Mouse (Mus musculus): ENCODE measurements at regions not wholly inside any gene's neighbourhood (a gene's known extent, or its start where the extent isn't known, plus 50 kb on each side); places are given as distances from the start of the nearest gene placed in this dataset.

GRCm38 (mm10) chr5:120034499-120035077 is 81.7 kb upstream of the Rbm19 start:
- no peak for TF ChIP-seq EP300 (IDR thresholded peaks at IDR 0.05)
- TF ChIP-seq CTCF (IDR thresholded peaks at IDR 0.05), result no peak
- H3K9ac ChIP-seq (replicated peaks; ENCODE audit: low read depth), result no peak overlapping the region
- H3K4me3 ChIP-seq (ENCODE audit: low read depth, low read length), result no peak overlapping the region
- WGBS, result 30% methylated on average over 13 of the region's 13 CpGs
- H3K27me3 ChIP-seq (replicated peaks; ENCODE audit: insufficient read depth, low read length), result no peaks in the 10 kb centered on the region
- no peak for ATAC-seq
- no peaks in the 10 kb centered on the region for H3K4me1 ChIP-seq (ENCODE audit: insufficient read depth, low read depth, low read length)
- H3K9me3 ChIP-seq (ENCODE audit: low read length), result no peaks in the 10 kb centered on the region
- no peaks in the 10 kb centered on the region for H3K36me3 ChIP-seq (ENCODE audit: insufficient read depth, low read length)
- H3K4me2 ChIP-seq (replicated peaks; ENCODE audit: low read depth, low read length), result no peak overlapping the region
- no peak overlapping the region for H3K27ac ChIP-seq (ENCODE audit: low read length)
- no peak for DNase-seq (ENCODE audit: low spot score)

DNA sequence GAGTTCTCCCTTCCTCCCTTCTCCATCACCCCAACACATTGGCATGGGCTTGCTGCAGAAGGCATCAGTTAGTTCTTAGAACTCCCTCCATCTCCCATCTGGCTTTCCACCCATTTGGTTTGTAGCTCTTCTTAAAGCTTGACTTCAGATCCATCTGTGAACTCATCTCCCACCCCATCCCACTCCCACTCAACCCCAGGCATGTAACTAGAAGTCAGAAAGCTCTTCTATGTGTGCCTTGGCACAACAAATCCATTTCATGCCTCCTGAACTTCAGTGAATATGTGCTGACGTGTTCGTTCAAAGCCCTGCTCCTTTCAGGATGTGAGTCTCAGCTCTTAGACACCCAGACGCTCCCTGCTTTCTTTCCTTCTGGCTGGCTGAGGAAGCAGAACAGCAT is 81.0 kb upstream of the Rbm19 start:
- Histone ChIP-seq H3K36me3 (ENCODE audit: insufficient read depth, low read length) (no peaks in the 10 kb centered on the region), H3K9ac (replicated peaks; ENCODE audit: low read depth) (no peak overlapping the region), H3K27me3 (replicated peaks; ENCODE audit: insufficient read depth, low read length) (no peaks in the 10 kb centered on the region), H3K4me3 (ENCODE audit: low read depth, low read length) (no peak overlapping the region), H3K9me3 (ENCODE audit: low read length) (no peaks in the 10 kb centered on the region), H3K4me1 (ENCODE audit: insufficient read depth, low read depth, low read length) (no peaks in the 10 kb centered on the region), H3K4me2 (replicated peaks; ENCODE audit: low read depth, low read length) (no peak overlapping the region), H3K27ac (ENCODE audit: low read length) (no peak overlapping the region)
- no peak for DNase-seq (ENCODE audit: low spot score)
- ATAC-seq, result no peak
- 82% methylated on average over 3 of the region's 3 CpGs for WGBS
- no peak for TF ChIP-seq EP300 (IDR thresholded peaks at IDR 0.05)
- no peak for TF ChIP-seq CTCF (IDR thresholded peaks at IDR 0.05)

GRCm38 (mm10) chr5:120037806-120038205 is 78.5 kb upstream of the Rbm19 start:
- Histone ChIP-seq H3K27me3 (replicated peaks; ENCODE audit: insufficient read depth, low read length) (no peaks in the 10 kb centered on the region), H3K36me3 (ENCODE audit: insufficient read depth, low read length) (no peaks in the 10 kb centered on the region), H3K4me1 (ENCODE audit: insufficient read depth, low read depth, low read length) (no peaks in the 10 kb centered on the region), H3K4me2 (replicated peaks; ENCODE audit: low read depth, low read length) (no peak overlapping the region), H3K27ac (ENCODE audit: low read length) (no peak overlapping the region), H3K9me3 (ENCODE audit: low read length) (no peaks in the 10 kb centered on the region), H3K9ac (replicated peaks; ENCODE audit: low read depth) (no peak overlapping the region), H3K4me3 (ENCODE audit: low read depth, low read length) (no peak overlapping the region)
- TF ChIP-seq CTCF (IDR thresholded peaks at IDR 0.05) (no peak), EP300 (IDR thresholded peaks at IDR 0.05) (no peak)
- ATAC-seq, result no peak
- 62% methylated on average over 3 of the region's 3 CpGs for WGBS
- no peak for DNase-seq (ENCODE audit: low spot score)

GRCm38 (mm10) chr5:120043786-120044185 is 72.5 kb upstream of the Rbm19 start:
- ATAC-seq (no peak), DNase-seq (ENCODE audit: low spot score) (no peak)
- H3K36me3 ChIP-seq (ENCODE audit: insufficient read depth, low read length), result no peaks in the 10 kb centered on the region
- no peak overlapping the region for H3K9ac ChIP-seq (replicated peaks; ENCODE audit: low read depth)
- no peaks in the 10 kb centered on the region for H3K9me3 ChIP-seq (ENCODE audit: low read length)
- 83% methylated on average over 4 of the region's 4 CpGs for WGBS
- H3K4me1 ChIP-seq (ENCODE audit: insufficient read depth, low read depth, low read length), result no peaks in the 10 kb centered on the region
- TF ChIP-seq CTCF (IDR thresholded peaks at IDR 0.05) (no peak), EP300 (IDR thresholded peaks at IDR 0.05) (no peak)
- H3K4me2 ChIP-seq (replicated peaks; ENCODE audit: low read depth, low read length), result no peak overlapping the region
- no peaks in the 10 kb centered on the region for H3K27me3 ChIP-seq (replicated peaks; ENCODE audit: insufficient read depth, low read length)
- H3K27ac ChIP-seq (ENCODE audit: low read length), result no peak overlapping the region
- H3K4me3 ChIP-seq (ENCODE audit: low read depth, low read length), result no peak overlapping the region

DNA sequence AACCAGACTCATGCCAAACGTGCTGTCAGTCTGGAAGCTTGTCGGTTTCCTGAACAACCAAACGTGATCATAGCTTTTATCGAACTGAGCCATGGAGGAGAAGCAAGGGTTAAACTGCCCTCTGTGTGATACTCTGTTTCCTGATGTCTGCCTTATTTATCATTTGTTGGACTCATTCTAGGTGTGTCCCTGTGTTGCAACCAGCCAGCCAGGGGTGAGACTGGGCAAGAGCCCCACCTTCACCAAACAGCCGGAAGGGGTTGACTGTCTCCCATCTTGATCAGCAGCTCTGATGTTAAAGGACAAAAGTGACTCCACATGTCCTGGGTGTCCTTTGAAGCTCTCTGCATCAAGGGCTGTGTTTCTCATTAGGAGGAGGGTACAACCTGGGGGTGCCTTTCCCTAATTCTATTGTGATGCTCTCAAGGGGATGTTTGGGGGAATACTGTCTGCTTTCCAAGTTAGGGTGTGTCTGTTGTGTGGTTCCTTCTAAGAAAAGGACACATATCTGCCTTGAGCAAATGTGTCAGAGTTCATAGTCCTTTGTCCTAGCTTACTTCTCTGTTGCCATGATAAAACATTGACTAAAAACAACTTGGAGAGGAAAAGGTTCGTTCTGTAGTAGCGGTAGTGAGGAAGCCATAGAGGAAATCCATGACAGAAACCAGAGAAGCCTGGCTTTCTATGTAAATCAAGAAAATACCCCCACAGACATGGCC is 67.0 kb upstream of the Rbm19 start:
- WGBS, result 84% methylated on average over 7 of the region's 7 CpGs
- Histone ChIP-seq H3K4me3 (ENCODE audit: low read depth, low read length) (no peak overlapping the region), H3K27me3 (replicated peaks; ENCODE audit: insufficient read depth, low read length) (no peaks in the 10 kb centered on the region), H3K4me1 (ENCODE audit: insufficient read depth, low read depth, low read length) (no peaks in the 10 kb centered on the region), H3K27ac (ENCODE audit: low read length) (no peak overlapping the region), H3K36me3 (ENCODE audit: insufficient read depth, low read length) (no peaks in the 10 kb centered on the region), H3K9me3 (ENCODE audit: low read length) (no peaks in the 10 kb centered on the region), H3K9ac (replicated peaks; ENCODE audit: low read depth) (no peak overlapping the region), H3K4me2 (replicated peaks; ENCODE audit: low read depth, low read length) (no peak overlapping the region)
- no peak for ATAC-seq
- DNase-seq (ENCODE audit: low spot score), result no peak
- TF ChIP-seq CTCF (IDR thresholded peaks at IDR 0.05), result no peak
- no peak for TF ChIP-seq EP300 (IDR thresholded peaks at IDR 0.05)

- TF ChIP-seq CTCF (IDR thresholded peaks at IDR 0.05) (no peak), EP300 (IDR thresholded peaks at IDR 0.05) (no peak)
- 83% methylated on average over 8 of the region's 8 CpGs for WGBS
- Histone ChIP-seq H3K4me2 (replicated peaks; ENCODE audit: low read depth, low read length) (no peak overlapping the region), H3K9ac (replicated peaks; ENCODE audit: low read depth) (no peak overlapping the region), H3K4me1 (ENCODE audit: insufficient read depth, low read depth, low read length) (no peaks in the 10 kb centered on the region), H3K4me3 (ENCODE audit: low read depth, low read length) (no peak overlapping the region), H3K27ac (ENCODE audit: low read length) (no peak overlapping the region), H3K9me3 (ENCODE audit: low read length) (no peaks in the 10 kb centered on the region), H3K36me3 (ENCODE audit: insufficient read depth, low read length) (no peaks in the 10 kb centered on the region), H3K27me3 (replicated peaks; ENCODE audit: insufficient read depth, low read length) (no peaks in the 10 kb centered on the region)
- ATAC-seq (no peak), DNase-seq (ENCODE audit: low spot score) (no peak)
Measured at GRCm38 (mm10) chr5:120050728-120051436, 65.4 kb upstream of the Rbm19 start.
